Comparison of ENCODE assay signal across 7 mouse cellular contexts in the genomic region with DNA sequence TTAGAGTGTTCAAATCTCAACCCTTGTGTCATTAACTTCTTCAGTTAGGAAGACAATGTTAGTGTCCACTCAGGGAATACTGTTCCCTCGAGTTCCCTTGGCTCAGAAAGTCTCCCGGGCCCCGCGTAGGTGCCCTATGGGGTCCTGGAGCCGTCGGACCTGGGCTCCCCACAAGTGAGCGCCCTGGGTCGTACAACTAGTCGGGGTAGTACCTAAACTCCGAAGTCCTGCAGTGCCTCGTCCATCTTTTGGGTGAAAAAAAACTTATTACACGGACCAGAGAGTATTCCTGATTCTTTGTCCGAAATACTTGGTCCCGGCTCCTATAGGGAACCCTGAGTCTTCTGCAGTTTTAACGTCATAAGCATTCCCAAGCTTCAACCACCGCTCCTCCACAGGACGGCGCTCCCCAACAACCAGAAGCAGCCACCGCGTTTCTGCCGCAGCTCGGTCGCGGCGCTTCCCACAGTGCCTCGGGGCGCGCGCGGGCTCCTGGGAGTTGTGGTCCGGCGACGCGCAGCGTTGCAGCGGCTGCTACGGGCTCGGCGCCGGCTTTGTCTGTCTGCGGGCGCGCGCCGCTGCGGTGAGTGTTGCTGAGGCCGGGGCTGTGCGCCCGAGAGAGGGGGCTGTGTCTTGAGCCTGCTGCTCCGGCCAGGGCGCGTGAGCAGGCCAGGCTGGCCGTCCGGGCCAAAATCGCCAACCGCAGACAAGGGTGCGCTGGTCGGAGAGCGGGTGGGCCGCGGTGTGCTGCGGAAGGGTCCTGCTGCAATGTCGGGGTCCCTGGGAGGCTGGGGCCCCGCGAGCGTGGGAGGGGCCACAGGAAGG. TPM values are rescaled to one million over a fixed set of nuclear protein-coding genes. Genes with fewer than 3 reads are reported as not detected.
DNase-seq lines count a peak whose midpoint lies in the region; ATAC-seq lines count a peak whose summit lies in the region.

Gene Zfp637, plus strand, starts transcription at position 495 of the 825 bp plus-strand sequence.

- peaks cover 26% of the 10 kb centered on the region for H3K36me3 ChIP-seq in intestine, embryonic 15.5 days
- peaks cover 28% of the 10 kb centered on the region for H3K36me3 ChIP-seq in midbrain, embryonic 10.5 days

- peak within 1 kb of the TSS; percentile 100 for H3K4me3 ChIP-seq in intestine, embryonic 15.5 days (replicated peaks)
- H3K4me3 ChIP-seq in midbrain, embryonic 10.5 days, result peak within 1 kb of the TSS; percentile 75

- H3K4me2 ChIP-seq in intestine, embryonic 15.5 days (replicated peaks), result peak within 1 kb of the TSS; percentile 87

- no peaks in the 10 kb centered on the region for H3K9me3 ChIP-seq in intestine, embryonic 15.5 days
- no peaks in the 10 kb centered on the region for H3K9me3 ChIP-seq in midbrain, embryonic 10.5 days (replicated peaks)

- peak within 1 kb of the TSS; percentile 98 for H3K9ac ChIP-seq in intestine, embryonic 15.5 days

- H3K27ac ChIP-seq in intestine, embryonic 15.5 days, result peak within 1 kb of the TSS; percentile 96
- peak within 1 kb of the TSS; percentile 95 for H3K27ac ChIP-seq in midbrain, embryonic 10.5 days (replicated peaks)

- ATAC-seq in intestine, embryonic 15.5 days, result peak; percentile 98

- intact Hi-C loops in gastrocnemius, postnatal 36 days (cut with DNase I), result loop anchor here (2.0 to 5.0 kb wide), 2 partner anchors 38 to 76 kb away; no protein-coding TSS in a partner anchor
- intact Hi-C loops in left cerebral cortex, postnatal 25 days (cut with DNase I), result loop anchor here (2.0 kb wide), 2 partner anchors 38 to 66 kb away; no protein-coding TSS in a partner anchor

- H3K27me3 ChIP-seq in intestine, embryonic 15.5 days (replicated peaks), result no peaks in the 10 kb centered on the region
- no peaks in the 10 kb centered on the region for H3K27me3 ChIP-seq in midbrain, embryonic 10.5 days (ENCODE audit: low read depth, poor library complexity, severe bottlenecking)

- H3K4me1 ChIP-seq in intestine, embryonic 15.5 days (replicated peaks), result 0 out of 2 replicates have a peak, but pooled peaks cover 3% of the 10 kb centered on the region
- peaks cover 11% of the 10 kb centered on the region for H3K4me1 ChIP-seq in midbrain, embryonic 10.5 days

- WGBS in intestine, embryonic 15.5 days, result under 1% methylated on average over 66 of the region's 66 CpGs
- WGBS in midbrain, embryonic 10.5 days, result under 1% methylated on average over 66 of the region's 66 CpGs

- DNase-seq in adrenal gland, adult 2 months, result peak; percentile 96
- DNase-seq in embryo, embryonic 11.5 days (ENCODE audit: low read depth, low spot score), result peak; percentile 88
- peak; percentile 85 to 87 for DNase-seq in gastrocnemius, postnatal 36 days
- peak; percentile 94 to 97 for DNase-seq in left cerebral cortex, postnatal 25 days (ENCODE audit: low spot score in 2 of 2)
- DNase-seq in midbrain, embryonic 10.5 days (ENCODE audit: low spot score), result peak; percentile 94
- peak; percentile 73 for DNase-seq in skeletal muscle tissue, adult 2 months (ENCODE audit: low read depth, low spot score)

RNA-seq across cellular contexts. Expression of gene Zfp637, which starts in this region (rescaled TPM):
- total RNA-seq in adrenal gland, adult 2 months (2021), result 10 to 100 TPM; 30.8 to 38.1 TPM
- polyA plus RNA-seq in adrenal gland, adult 2 months (2012; rRNA removed), result 13.1 and 18.3 TPM in 2 replicates
- total RNA-seq in gastrocnemius, postnatal 36 days (2021), result 10 to 100 TPM; 35.0 to 35.2 TPM
- polyA plus RNA-seq in intestine, embryonic 15.5 days (2015; fragmentation: Nextera tagmentation; extraction: Ambion mirVana), result 84.7 and 90.5 TPM in 2 replicates
- total RNA-seq in left cerebral cortex, postnatal 25 days (2021), result 10 to 100 TPM; 55.9 to 57.1 TPM
- 89.5 and 102 TPM in 2 replicates for polyA plus RNA-seq in midbrain, embryonic 10.5 days (2016; fragmentation: Nextera tagmentation; extraction: Ambion mirVana)

Comparison
In these comparisons a context has a peak if more than half of its experiments do, and no peak if none do; other contexts are left out.
1. Peak in every context shown above with its lines: DNase-seq, ATAC-seq, H3K4me3 ChIP-seq and H3K27ac ChIP-seq.